Mouse (Mus musculus) heart, postnatal 4 days (tissue): Measurements from ENCODE around the gene Zfp853. TPM values are rescaled to one million over a fixed set of nuclear protein-coding genes. Genes with fewer than 3 reads are reported as not detected.

ENCODE experiments used
- DNase-seq: peaks from one replicate; pipeline ENCODE4 v3.0.0; 2021
- total RNA-seq, 2 experiments: library from RNA; stranded (reverse); gene quantifications; 2 replicates each; pipeline ENCODE4 v1.2.3; 2021

The Zfp853 gene
- total RNA-seq, 2 experiments from 2014 or later: 0.31 to 0.47 TPM

DNA sequence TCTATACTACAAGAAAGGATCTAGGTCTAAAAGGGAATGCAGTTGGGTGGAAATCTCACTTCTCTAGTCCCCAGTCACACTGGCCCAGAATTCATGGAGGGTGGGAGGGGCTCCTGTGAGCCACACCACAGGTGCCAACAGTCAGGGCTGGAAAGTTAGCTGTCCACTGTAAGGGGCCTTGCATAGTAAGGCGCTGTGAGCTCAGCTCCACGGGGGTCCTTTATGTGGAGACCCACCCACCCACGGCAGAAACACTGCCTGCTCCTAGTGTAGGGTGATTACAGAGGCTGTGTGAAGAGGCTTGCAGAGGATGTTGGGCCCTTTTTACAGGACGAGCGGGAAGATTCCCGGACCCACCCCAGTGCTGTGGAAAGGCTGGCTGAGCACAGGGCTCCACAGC is 41.4 kb downstream of the Zfp853 start:
- DNase-seq: no peak

DNA sequence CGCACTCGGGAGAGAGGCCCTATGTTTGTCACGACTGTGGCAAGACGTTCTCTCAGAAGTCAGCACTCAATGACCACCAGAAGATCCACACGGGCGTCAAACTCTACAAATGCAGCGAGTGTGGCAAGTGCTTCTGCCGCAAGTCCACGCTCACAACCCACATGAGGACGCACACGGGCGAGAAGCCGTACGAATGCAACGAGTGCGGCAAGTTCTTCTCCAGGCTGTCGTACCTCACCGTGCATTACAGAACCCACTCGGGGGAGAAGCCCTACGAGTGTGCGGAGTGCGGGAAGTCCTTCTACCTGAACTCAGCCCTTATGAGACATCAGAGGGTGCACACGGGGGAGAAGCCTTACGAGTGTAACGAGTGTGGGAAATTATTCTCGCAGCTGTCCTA is 48.5 kb downstream of the Zfp853 start:
- no peak for DNase-seq

Other genes starting within 250 kb of the Zfp853 start
- 10 to 100 TPM; 28.9 to 32.2 TPM for gene Rnf216, start 180.6 kb downstream of the Zfp853 start, total RNA-seq
- not detected for gene Olfr718-ps1, start 146.0 kb downstream of the Zfp853 start, total RNA-seq
- gene Rbak, start 112.8 kb downstream of the Zfp853 start, total RNA-seq: 1 to 10 TPM; 8.3 to 9.4 TPM
- not detected for gene Spdye4b, start 112.6 kb downstream of the Zfp853 start, total RNA-seq
- not detected for gene Spdye4a, start 66.7 kb downstream of the Zfp853 start, total RNA-seq
- 10 to 100 TPM; 10.4 to 10.8 TPM for gene Zfp12, start 58.5 kb downstream of the Zfp853 start, total RNA-seq
- gene Zfp316, start 23.6 kb downstream of the Zfp853 start, total RNA-seq: 1 to 10 TPM; 5.1 to 6.2 TPM
- 10 to 100 TPM; 21.8 to 22.6 TPM for gene E130309D02Rik, start 21.7 kb upstream of the Zfp853 start, total RNA-seq
- 10 to 100 TPM; 35.6 to 37.3 TPM for gene Zdhhc4, start 35.6 kb upstream of the Zfp853 start, total RNA-seq
- under 1 TPM in 1 of 2 experiments, not detected in 1; 0.07 TPM for gene Grid2ip, start 63.7 kb upstream of the Zfp853 start, total RNA-seq
- 100 to 1,000 TPM; 118 to 122 TPM for gene Kdelr2, start 110.2 kb upstream of the Zfp853 start, total RNA-seq
- gene Daglb, start 171.0 kb upstream of the Zfp853 start, total RNA-seq: 1 to 10 TPM; 8.0 to 8.7 TPM
- gene Rac1, start 234.4 kb upstream of the Zfp853 start, total RNA-seq: 100 to 1,000 TPM; 317 to 339 TPM